Mouse (Mus musculus): ENCODE data around the gene Dcun1d4.
A peak's percentile ranks its signal among the peaks of the same experiment; 100 is the strongest.

Gene Dcun1d4

GRCm38 (mm10) chr5:73498559-73498958 lies 17.8 kb downstream of the Dcun1d4 start:
- DNase-seq (ENCODE audit: low read depth, low spot score): no peak

GRCm38 (mm10) chr5:73500867-73501440 lies 20.2 kb downstream of the Dcun1d4 start:
- DNase-seq (ENCODE audit: low read depth, low spot score): no peak

- DNase-seq (ENCODE audit: low read depth, low spot score): no peak
Observed at GRCm38 (mm10) chr5:73502422-73502821, 21.6 kb downstream of the Dcun1d4 start.

GRCm38 (mm10) chr5:73503015-73503757 lies 22.4 kb downstream of the Dcun1d4 start:
- no peak for DNase-seq (ENCODE audit: low read depth, low spot score)

- no peak for DNase-seq (ENCODE audit: low read depth, low spot score)
Observed at GRCm38 (mm10) chr5:73511074-73511473, 30.3 kb downstream of the Dcun1d4 start.

GRCm38 (mm10) chr5:73512241-73512640 lies 31.4 kb downstream of the Dcun1d4 start:
- no peak for DNase-seq (ENCODE audit: low read depth, low spot score)

GRCm38 (mm10) chr5:73512661-73513060 lies 31.9 kb downstream of the Dcun1d4 start:
- no peak for DNase-seq (ENCODE audit: low read depth, low spot score)

- no peak for DNase-seq (ENCODE audit: low read depth, low spot score)
Observed at GRCm38 (mm10) chr5:73514202-73514601, 33.4 kb downstream of the Dcun1d4 start.

GRCm38 (mm10) chr5:73517299-73517698 lies 36.5 kb downstream of the Dcun1d4 start:
- DNase-seq (ENCODE audit: low read depth, low spot score): no peak

- DNase-seq (ENCODE audit: low read depth, low spot score): no peak
Observed at GRCm38 (mm10) chr5:73518424-73519211, 37.8 kb downstream of the Dcun1d4 start.

GRCm38 (mm10) chr5:73520787-73521186 lies 40.0 kb downstream of the Dcun1d4 start:
- no peak for DNase-seq (ENCODE audit: low read depth, low spot score)

- DNase-seq (ENCODE audit: low read depth, low spot score): no peak
Observed at GRCm38 (mm10) chr5:73523227-73523626, 42.4 kb downstream of the Dcun1d4 start.

- no peak for DNase-seq (ENCODE audit: low read depth, low spot score)
Observed at GRCm38 (mm10) chr5:73524300-73525000, 43.6 kb downstream of the Dcun1d4 start.

GRCm38 (mm10) chr5:73532222-73532621 lies 51.4 kb downstream of the Dcun1d4 start:
- DNase-seq (ENCODE audit: low read depth, low spot score): no peak

- DNase-seq (ENCODE audit: low read depth, low spot score): no peak
Observed at GRCm38 (mm10) chr5:73532879-73533278, 52.1 kb downstream of the Dcun1d4 start.

GRCm38 (mm10) chr5:73537669-73538068 lies 56.9 kb downstream of the Dcun1d4 start:
- no peak for DNase-seq (ENCODE audit: low read depth, low spot score)

- no peak for DNase-seq (ENCODE audit: low read depth, low spot score)
Observed at GRCm38 (mm10) chr5:73538586-73539298, 57.9 kb downstream of the Dcun1d4 start.

GRCm38 (mm10) chr5:73539848-73540510 lies 59.2 kb downstream of the Dcun1d4 start:
- DNase-seq (ENCODE audit: low read depth, low spot score): peak; percentile 60

- DNase-seq (ENCODE audit: low read depth, low spot score): no peak
Observed at GRCm38 (mm10) chr5:73540511-73540871, 59.7 kb downstream of the Dcun1d4 start.

GRCm38 (mm10) chr5:73544111-73544753 lies 63.4 kb downstream of the Dcun1d4 start:
- no peak for DNase-seq (ENCODE audit: low read depth, low spot score)

All from 3T3-L1 (cell line).